In the genomic region with DNA sequence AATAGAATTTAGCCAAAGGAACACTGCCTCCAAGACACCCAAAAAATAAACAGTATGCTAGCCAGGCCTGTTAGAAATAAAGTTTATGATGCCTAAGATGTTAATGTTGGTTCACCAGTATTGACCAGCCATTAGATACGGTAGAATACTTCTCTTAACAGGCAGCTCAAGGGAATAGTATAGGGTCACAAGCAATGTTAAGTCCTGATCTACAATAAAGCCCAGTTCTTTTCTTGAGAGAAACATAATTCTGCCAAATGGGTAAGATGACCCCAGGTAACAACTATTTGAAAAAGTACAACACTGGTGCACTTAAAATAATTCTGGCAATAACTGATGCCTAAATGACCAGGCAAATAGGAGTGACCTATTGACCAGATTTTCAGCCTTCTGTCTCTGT, we compare ENCODE assay signal across 9 mouse cellular contexts. TPM values are rescaled to one million over a fixed set of nuclear protein-coding genes. Genes with fewer than 3 reads are reported as not detected.
A peak's percentile ranks its signal among the peaks of the same experiment; 100 is the strongest.
DNase-seq lines count a peak whose midpoint lies in the region; ATAC-seq and TF ChIP-seq lines count a peak whose summit lies in the region.
"Had no signal": no experiment of that assay in that cellular context is flagged by ENCODE, and none has a peak within 500 bp of the region (broad histone marks: within the 10 kb centered on the region; RNA-seq: fewer than 3 reads in every experiment).

No protein-coding gene starts in this region.

- no peak for TF ChIP-seq CTCF in heart, postnatal 0 days (IDR thresholded peaks at IDR 0.05; ENCODE audit: low read depth)
- no peak for TF ChIP-seq CTCF in bone marrow macrophage, adult 2 months (IDR thresholded peaks at IDR 0.05; ENCODE audit: low read depth, low read length)

- intact Hi-C loops in heart, postnatal 14 days (cut with DNase I), result loop anchor here (1.0 kb wide), 2 partner anchors 24 to 59 kb away; a partner anchor contains a TSS

- H3K4me1 ChIP-seq in heart, postnatal 0 days (ENCODE audit: control insufficient read depth, insufficient read depth), result peaks cover 12% of the 10 kb centered on the region
- H3K4me1 ChIP-seq in bone marrow macrophage, adult 2 months (ENCODE audit: control insufficient read depth, insufficient read depth, low read length), result peaks cover 16% of the 10 kb centered on the region
- H3K4me1 ChIP-seq in hindbrain, embryonic 15.5 days (replicated peaks), result peaks cover 24% of the 10 kb centered on the region
- peaks cover 12% of the 10 kb centered on the region for H3K4me1 ChIP-seq in midbrain, embryonic 14.5 days (ENCODE audit: control insufficient read depth, insufficient read depth, low read length)

- no peak for ATAC-seq in heart, postnatal 0 days (ENCODE audit: insufficient read depth, low read depth)
- 0 out of 2 replicates have a peak, but pooled peaks have one; percentile 4 for ATAC-seq in hindbrain, embryonic 15.5 days (ENCODE audit: low FRiP score, low read depth)
- no peak for ATAC-seq in midbrain, embryonic 14.5 days (ENCODE audit: low FRiP score, low TSS enrichment)
- no peak for ATAC-seq in megakaryocyte progenitor cell, adult 5-6 weeks (replicated peaks; ENCODE audit: poor library complexity)

- no peak for DNase-seq in heart, postnatal 0 days (ENCODE audit: low spot score)
- no peak for DNase-seq in heart, postnatal 14 days
- DNase-seq in midbrain, embryonic 14.5 days, result no peak
- DNase-seq in ovary, postnatal 36 days (ENCODE audit: low spot score), result no peak
- DNase-seq in right cerebral cortex, adult 2 months (ENCODE audit: low spot score in 2 of 2), result no peak

- H3K27me3 ChIP-seq in heart, postnatal 0 days (ENCODE audit: control insufficient read depth, insufficient read depth, low read length), result no peaks in the 10 kb centered on the region
- no peaks in the 10 kb centered on the region for H3K27me3 ChIP-seq in hindbrain, embryonic 15.5 days
- H3K27me3 ChIP-seq in midbrain, embryonic 14.5 days (ENCODE audit: control insufficient read depth, insufficient read depth, low read length), result no peaks in the 10 kb centered on the region
- H3K27me3 ChIP-seq: Patski had no signal

- H3K4me2 ChIP-seq in heart, postnatal 0 days (ENCODE audit: low read depth, low read length), result peak overlapping the region; percentile 59
- H3K4me2 ChIP-seq in hindbrain, embryonic 15.5 days, result peak overlapping the region; percentile 74
- H3K4me2 ChIP-seq in midbrain, embryonic 14.5 days (ENCODE audit: low read length), result peak overlapping the region; percentile 53

- H3K9ac ChIP-seq in heart, postnatal 0 days (replicated peaks; ENCODE audit: low read depth, low read length), result peak overlapping the region; percentile 99; the same call in 1 of the 2 replicates
- H3K9ac ChIP-seq in hindbrain, embryonic 15.5 days, result no peak overlapping the region
- no peak overlapping the region; the same call in 1 of the 2 replicates for H3K9ac ChIP-seq in midbrain, embryonic 14.5 days (replicated peaks; ENCODE audit: low read length)

- TF ChIP-seq POLR2A in bone marrow macrophage, adult 2 months (IDR thresholded peaks at IDR 0.05; ENCODE audit: borderline replicate concordance, low read depth, low read length), result no peak

- H3K27ac ChIP-seq in heart, postnatal 0 days (ENCODE audit: low read depth), result peak overlapping the region; percentile 98; the same call in 1 of the 2 replicates
- H3K27ac ChIP-seq in bone marrow macrophage, adult 2 months (ENCODE audit: insufficient read depth, low read depth, low read length), result peak overlapping the region; percentile 70; the same call in 1 of the 2 replicates
- peak overlapping the region; percentile 96; the same call in 1 of the 2 replicates for H3K27ac ChIP-seq in hindbrain, embryonic 15.5 days (replicated peaks)
- peak overlapping the region; percentile 94; the same call in 1 of the 2 replicates for H3K27ac ChIP-seq in midbrain, embryonic 14.5 days (replicated peaks; ENCODE audit: low read depth, low read length)

- TF ChIP-seq EP300 in heart, postnatal 0 days (IDR thresholded peaks at IDR 0.05; ENCODE audit: low read depth), result no peak

- H3K4me3 ChIP-seq in heart, postnatal 0 days (ENCODE audit: low read depth, low read length), result peak overlapping the region; percentile 98
- peak overlapping the region; percentile 65; the same call in 1 of the 2 replicates for H3K4me3 ChIP-seq in bone marrow macrophage, adult 2 months (ENCODE audit: insufficient read depth, low read length)
- peak overlapping the region; percentile 83 for H3K4me3 ChIP-seq in hindbrain, embryonic 15.5 days
- peak overlapping the region; percentile 98 for H3K4me3 ChIP-seq in midbrain, embryonic 14.5 days (replicated peaks; ENCODE audit: low read depth, low read length)

- H3K36me3 ChIP-seq in heart, postnatal 0 days (replicated peaks; ENCODE audit: control insufficient read depth, insufficient read depth, low read length), result no peaks in the 10 kb centered on the region
- H3K36me3 ChIP-seq in hindbrain, embryonic 15.5 days, result no peaks in the 10 kb centered on the region
- no peaks in the 10 kb centered on the region for H3K36me3 ChIP-seq in midbrain, embryonic 14.5 days (ENCODE audit: control insufficient read depth, insufficient read depth, low read length)

- 87% methylated on average over 1 of the region's 1 CpGs for WGBS in heart, postnatal 0 days
- 94% methylated on average over 1 of the region's 1 CpGs for WGBS in hindbrain, embryonic 15.5 days
- WGBS in midbrain, embryonic 14.5 days, result 94% methylated on average over 1 of the region's 1 CpGs

- no peaks in the 10 kb centered on the region for H3K9me3 ChIP-seq in heart, postnatal 0 days (replicated peaks; ENCODE audit: control insufficient read depth, low read length)
- H3K9me3 ChIP-seq in hindbrain, embryonic 15.5 days, result no peaks in the 10 kb centered on the region
- no peaks in the 10 kb centered on the region for H3K9me3 ChIP-seq in midbrain, embryonic 14.5 days (ENCODE audit: control insufficient read depth, low read length)

RNA-seq across cellular contexts. Expression of a gene that starts 0.7 kb away (rescaled TPM):
- total RNA-seq in heart, postnatal 0 days (2014; rRNA removed; ENCODE audit: low replicate concordance), result 118 and 119 TPM in 2 replicates
- 172 and 173 TPM in 2 replicates for polyA plus RNA-seq in heart, postnatal 0 days (2015; fragmentation: Nextera tagmentation; extraction: Ambion mirVana)
- total RNA-seq in heart, postnatal 14 days (2021), result 100 to 1,000 TPM; 100 to 106 TPM
- polyA plus RNA-seq in bone marrow macrophage, adult 2 months (2012; ENCODE audit: insufficient read depth, insufficient read length, missing spikeins), result 250 and 278 TPM in 2 replicates
- polyA plus RNA-seq in hindbrain, embryonic 15.5 days (2015; fragmentation: Nextera tagmentation; extraction: Ambion mirVana), result 257 and 272 TPM in 2 replicates
- 339 and 395 TPM in 2 replicates for polyA plus RNA-seq in midbrain, embryonic 14.5 days (2014; fragmentation: Nextera tagmentation; extraction: Ambion mirVana)
- total RNA-seq in megakaryocyte progenitor cell, adult 5-6 weeks (2015), result 265 and 295 TPM in 2 replicates
- total RNA-seq in megakaryocyte progenitor cell, adult 5-6 weeks (2017), result 242 and 294 TPM in 2 replicates

RNA-seq across cellular contexts. Expression of a gene that starts 24.6 kb away (rescaled TPM):
- total RNA-seq in heart, postnatal 0 days (2014; rRNA removed; ENCODE audit: low replicate concordance), result 11.5 and 12.1 TPM in 2 replicates
- polyA plus RNA-seq in heart, postnatal 0 days (2015; fragmentation: Nextera tagmentation; extraction: Ambion mirVana), result 28.9 and 32.2 TPM in 2 replicates
- 10 to 100 TPM; 47.3 to 61.7 TPM for total RNA-seq in heart, postnatal 14 days (2021)
- polyA plus RNA-seq in bone marrow macrophage, adult 2 months (2012; ENCODE audit: insufficient read depth, insufficient read length, missing spikeins), result 8.7 and 9.0 TPM in 2 replicates
- polyA plus RNA-seq in hindbrain, embryonic 15.5 days (2015; fragmentation: Nextera tagmentation; extraction: Ambion mirVana), result 29.2 and 30.1 TPM in 2 replicates
- polyA plus RNA-seq in midbrain, embryonic 14.5 days (2014; fragmentation: Nextera tagmentation; extraction: Ambion mirVana), result 38.7 and 41.4 TPM in 2 replicates
- total RNA-seq in megakaryocyte progenitor cell, adult 5-6 weeks (2015), result 20.7 TPM in 2 replicates
- 15.2 and 17.0 TPM in 2 replicates for total RNA-seq in megakaryocyte progenitor cell, adult 5-6 weeks (2017)

RNA-seq across cellular contexts. Expression of a gene that starts 60.0 kb away (rescaled TPM):
- total RNA-seq in heart, postnatal 0 days (2014; rRNA removed; ENCODE audit: low replicate concordance), result 89.3 and 108 TPM in 2 replicates
- 350 and 362 TPM in 2 replicates for polyA plus RNA-seq in heart, postnatal 0 days (2015; fragmentation: Nextera tagmentation; extraction: Ambion mirVana)
- 100 to 1,000 TPM; 125 TPM for total RNA-seq in heart, postnatal 14 days (2021)
- polyA plus RNA-seq in bone marrow macrophage, adult 2 months (2012; ENCODE audit: insufficient read depth, insufficient read length, missing spikeins), result 126 and 129 TPM in 2 replicates
- 240 and 257 TPM in 2 replicates for polyA plus RNA-seq in hindbrain, embryonic 15.5 days (2015; fragmentation: Nextera tagmentation; extraction: Ambion mirVana)
- 255 and 258 TPM in 2 replicates for polyA plus RNA-seq in midbrain, embryonic 14.5 days (2014; fragmentation: Nextera tagmentation; extraction: Ambion mirVana)
- total RNA-seq in megakaryocyte progenitor cell, adult 5-6 weeks (2015), result 379 and 404 TPM in 2 replicates
- total RNA-seq in megakaryocyte progenitor cell, adult 5-6 weeks (2017), result 524 and 562 TPM in 2 replicates
